Mouse (Mus musculus) kidney, embryonic 15.5 days (tissue): ENCODE data around the gene Ampd2. TPM values are rescaled to one million over a fixed set of nuclear protein-coding genes. Genes with fewer than 3 reads are reported as not detected.

Experiments used
- ATAC-seq: fragments of 200-750 bp; cut with Nextera tagmentation; replicated peaks from 2 replicates; pipeline ENCODE4 v1.8.0; 2017; ENCODE audit warnings: moderate TSS enrichment; ENCODE audit not compliant: low FRiP score
- H3K27ac ChIP-seq: fragments of 300-500 bp; sonication (generic); 2 replicates; pipeline ENCODE4 v1.5.1; 2015; ENCODE audit warnings: mild to moderate bottlenecking, inconsistent platforms
- H3K27me3 ChIP-seq: fragments of 300-500 bp; sonication (generic); 2 replicates; pipeline ENCODE4 v1.6.1; 2015; ENCODE audit warnings: inconsistent platforms
- H3K36me3 ChIP-seq: fragments of 300-500 bp; sonication (generic); 2 replicates; pipeline ENCODE4 v1.6.1; 2015; ENCODE audit warnings: inconsistent platforms
- H3K4me1 ChIP-seq: fragments of 300-500 bp; sonication (generic); 2 replicates; pipeline ENCODE4 v1.6.1; 2015; ENCODE audit warnings: inconsistent platforms
- H3K4me2 ChIP-seq: fragments of 300-500 bp; sonication (generic); 2 replicates; pipeline ENCODE4 v1.6.1; 2015; ENCODE audit warnings: moderate library complexity, mild to moderate bottlenecking, inconsistent platforms
- H3K4me3 ChIP-seq: fragments of 300-500 bp; sonication (generic); replicated peaks from 2 replicates; pipeline ENCODE4 v1.5.1; 2015; ENCODE audit warnings: mild to moderate bottlenecking, inconsistent platforms
- H3K9ac ChIP-seq: fragments of 300-500 bp; sonication (generic); 2 replicates; pipeline ENCODE4 v1.6.1; 2015; ENCODE audit warnings: mild to moderate bottlenecking, inconsistent platforms
- H3K9me3 ChIP-seq: fragments of 300-500 bp; sonication (generic); replicated peaks from 2 replicates; pipeline ENCODE4 v1.6.1; 2016; ENCODE audit warnings: inconsistent platforms
- WGBS: fragments of 180-500 bp; shearing (Covaris S2); methylation state at CpG from one replicate; pipeline ENCODE4 v1.1.7; 2015; ENCODE audit warnings: mixed read lengths; 5-methylcytosine and 5-hydroxymethylcytosine counted together
- polyA plus RNA-seq: library from polyadenylated mRNA; unstranded; fragments of >200 nt; fragmentation: Nextera tagmentation; extraction: Ambion mirVana; gene quantifications from 2 replicates; pipeline ENCODE4 v1.2.1, GENCODE M21; 2015

The Ampd2 gene
- polyA plus RNA-seq, 1 experiment from 2014 or later, result 66.2 TPM

DNA sequence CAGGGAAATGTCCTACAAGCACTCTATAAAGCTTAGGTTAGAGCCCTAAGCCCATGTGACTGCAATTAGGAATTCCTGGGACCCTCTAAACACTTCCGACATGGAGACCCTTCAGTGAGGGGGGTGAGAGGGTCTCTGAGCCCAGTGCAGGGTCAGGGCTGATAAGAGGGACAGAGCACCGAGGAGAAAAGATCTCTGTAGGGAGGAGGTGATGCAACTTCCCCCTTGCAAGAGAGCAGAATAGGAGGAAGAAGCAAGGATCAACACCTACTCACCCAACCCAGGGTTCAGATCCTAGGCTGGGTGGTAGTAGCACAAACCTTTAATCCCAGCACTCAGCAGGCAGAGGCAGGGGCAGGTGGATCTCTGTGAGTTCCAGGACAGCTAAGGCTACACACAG is 3.3 kb downstream of the Ampd2 start:
- no peak overlapping the region for H3K9ac ChIP-seq
- H3K36me3 ChIP-seq, result peaks cover 30% of the 10 kb centered on the region
- peaks cover 56% of the 10 kb centered on the region for H3K4me1 ChIP-seq
- H3K9me3 ChIP-seq, result no peaks in the 10 kb centered on the region
- ATAC-seq, result no peak
- WGBS, result 34% methylated on average over 2 of the region's 2 CpGs
- no peak overlapping the region for H3K4me3 ChIP-seq
- H3K4me2 ChIP-seq, result no peak overlapping the region
- no peaks in the 10 kb centered on the region for H3K27me3 ChIP-seq
- no peak overlapping the region for H3K27ac ChIP-seq

DNA sequence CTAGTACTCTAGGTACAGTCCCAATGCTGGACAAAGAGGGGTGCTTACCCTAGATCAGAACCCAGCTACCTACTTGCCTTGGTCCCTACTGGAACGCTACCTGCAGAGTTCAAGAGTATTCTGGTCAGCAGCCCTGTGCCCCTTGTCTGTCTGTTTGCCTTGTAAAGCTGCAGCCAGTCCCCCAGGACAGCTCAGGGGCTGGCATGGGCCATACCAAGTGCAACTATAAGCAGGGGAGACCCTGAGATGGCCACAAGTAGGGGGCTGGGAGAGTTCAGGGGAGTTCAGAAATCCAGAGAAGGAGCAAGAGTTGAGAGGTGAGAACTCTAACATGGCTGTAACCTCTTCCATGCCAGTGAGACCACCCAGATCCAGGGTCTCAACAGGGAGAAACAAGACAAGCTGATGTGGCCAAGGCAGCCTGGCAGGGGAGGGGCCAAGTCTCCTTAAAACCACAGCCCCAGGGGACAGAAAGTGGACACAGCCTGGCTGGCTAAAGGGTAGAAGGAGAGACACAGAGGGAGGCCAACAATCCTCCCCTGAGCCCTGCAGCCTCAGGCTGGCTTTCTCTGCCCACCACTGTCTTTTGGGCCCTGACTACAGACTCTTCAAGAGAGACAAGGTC is 4.1 kb downstream of the Ampd2 start:
- H3K27ac ChIP-seq, result peak overlapping the region; percentile 41
- peak overlapping the region; percentile 31 for H3K4me2 ChIP-seq

DNA sequence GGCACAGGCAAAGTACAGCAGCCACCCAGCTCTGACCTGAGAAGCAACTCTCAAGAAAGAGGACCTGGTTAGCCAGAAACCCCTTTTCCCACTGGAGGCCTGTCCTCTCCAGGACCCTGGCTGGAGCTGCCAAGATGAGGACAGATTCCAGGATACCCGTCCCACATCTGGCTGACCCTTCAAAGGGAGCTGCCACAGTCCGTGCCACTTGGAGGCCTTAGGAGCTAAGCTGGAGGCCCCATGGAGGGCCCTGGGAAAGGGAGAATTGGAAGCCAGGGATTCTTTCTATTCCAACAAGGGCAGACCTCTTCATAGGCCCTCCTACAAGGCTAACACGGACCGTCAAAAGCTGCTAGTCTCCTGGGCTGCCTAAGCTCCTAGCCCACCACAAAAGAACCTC is 4.8 kb downstream of the Ampd2 start:
- Histone ChIP-seq H3K27ac (0 out of 2 replicates have a peak overlapping the region, but pooled peaks have one; percentile 41), H3K27me3 (no peaks in the 10 kb centered on the region), H3K4me2 (peak overlapping the region; percentile 31), H3K36me3 (peaks cover 45% of the 10 kb centered on the region), H3K9ac (peak overlapping the region; percentile 30; the same call in 1 of the 2 replicates), H3K9me3 (no peaks in the 10 kb centered on the region), H3K4me1 (peaks cover 47% of the 10 kb centered on the region), H3K4me3 (0 out of 2 replicates have a peak overlapping the region, but pooled peaks have one; percentile 8)
- no peak for ATAC-seq
- WGBS, result 55% methylated on average over 4 of the region's 4 CpGs

More for the DNA sequence above, 4.1 kb downstream of the Ampd2 start:
- Histone ChIP-seq H3K9me3 (no peaks in the 10 kb centered on the region), H3K9ac (peak overlapping the region; percentile 30; the same call in 1 of the 2 replicates), H3K4me1 (peaks cover 54% of the 10 kb centered on the region), H3K4me3 (0 out of 2 replicates have a peak overlapping the region, but pooled peaks have one; percentile 8), H3K27me3 (no peaks in the 10 kb centered on the region), H3K36me3 (peaks cover 38% of the 10 kb centered on the region)
- 70% methylated on average over 1 of the region's 1 CpGs for WGBS
- ATAC-seq, result no peak

DNA sequence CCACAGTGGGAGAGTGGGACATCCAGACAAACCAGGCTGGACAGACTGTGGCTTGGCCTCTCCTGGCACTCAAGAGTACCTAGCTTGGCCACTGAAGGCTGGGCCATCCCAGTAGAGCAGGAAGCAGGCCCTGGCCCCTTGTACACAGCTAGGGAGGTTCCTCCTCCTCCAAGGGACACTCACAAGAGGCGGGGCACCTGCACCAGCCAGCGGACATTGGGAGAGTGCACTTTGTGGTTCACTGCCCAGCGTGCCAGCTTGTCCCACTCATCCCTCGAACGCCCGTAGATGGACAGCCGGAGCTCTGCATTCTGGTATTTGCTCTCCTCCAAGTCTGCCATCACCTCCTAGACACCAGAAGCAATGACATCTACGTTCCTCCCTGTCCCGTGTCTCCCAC is 9.6 kb downstream of the Ampd2 start:
- no peak overlapping the region for H3K4me3 ChIP-seq
- no peak overlapping the region for H3K27ac ChIP-seq
- 75% methylated on average over 9 of the region's 9 CpGs for WGBS
- no peaks in the 10 kb centered on the region for H3K27me3 ChIP-seq
- H3K9me3 ChIP-seq, result no peaks in the 10 kb centered on the region
- H3K9ac ChIP-seq, result no peak overlapping the region
- H3K4me2 ChIP-seq, result no peak overlapping the region
- ATAC-seq, result peak; percentile 30; the same call in 1 of the 2 replicates
- peaks cover 81% of the 10 kb centered on the region for H3K36me3 ChIP-seq
- H3K4me1 ChIP-seq, result peaks cover 15% of the 10 kb centered on the region

DNA sequence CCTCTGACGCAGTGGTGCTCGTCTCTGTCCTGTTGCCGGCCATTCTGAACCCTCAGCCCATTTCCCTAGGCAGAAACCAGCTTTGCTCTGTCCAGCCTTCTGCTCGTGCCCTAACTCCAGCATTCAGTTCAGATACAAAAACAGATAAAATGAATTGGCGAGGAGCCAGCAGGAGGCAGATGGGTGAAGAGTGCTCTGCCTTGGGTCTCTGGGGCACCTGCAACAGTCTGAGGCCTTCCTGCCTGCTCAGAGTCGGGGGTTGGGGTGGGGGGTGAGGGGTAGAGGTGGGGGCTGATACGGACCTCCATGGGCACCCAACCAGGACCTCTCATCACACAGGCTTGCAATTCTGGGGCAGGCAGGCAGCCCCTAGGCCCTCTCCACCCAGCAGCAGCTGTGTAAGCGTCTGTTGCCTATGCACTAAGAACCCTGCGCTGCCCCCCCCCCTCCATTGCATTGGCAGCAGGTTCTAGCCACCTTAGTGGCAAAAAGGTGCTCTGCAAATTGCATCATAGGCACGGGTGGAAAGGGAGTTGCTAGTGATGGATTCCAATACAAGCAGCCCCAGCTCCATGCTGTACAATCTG is 13.4 kb downstream of the Ampd2 start:
- no peak for ATAC-seq
- WGBS, result 77% methylated on average over 10 of the region's 10 CpGs
- Histone ChIP-seq H3K27ac (no peak overlapping the region), H3K36me3 (peaks cover 54% of the 10 kb centered on the region), H3K9ac (no peak overlapping the region), H3K4me2 (no peak overlapping the region), H3K27me3 (no peaks in the 10 kb centered on the region), H3K4me3 (no peak overlapping the region), H3K4me1 (peaks cover 13% of the 10 kb centered on the region; the same call in 1 of the 2 replicates), H3K9me3 (no peaks in the 10 kb centered on the region)

DNA sequence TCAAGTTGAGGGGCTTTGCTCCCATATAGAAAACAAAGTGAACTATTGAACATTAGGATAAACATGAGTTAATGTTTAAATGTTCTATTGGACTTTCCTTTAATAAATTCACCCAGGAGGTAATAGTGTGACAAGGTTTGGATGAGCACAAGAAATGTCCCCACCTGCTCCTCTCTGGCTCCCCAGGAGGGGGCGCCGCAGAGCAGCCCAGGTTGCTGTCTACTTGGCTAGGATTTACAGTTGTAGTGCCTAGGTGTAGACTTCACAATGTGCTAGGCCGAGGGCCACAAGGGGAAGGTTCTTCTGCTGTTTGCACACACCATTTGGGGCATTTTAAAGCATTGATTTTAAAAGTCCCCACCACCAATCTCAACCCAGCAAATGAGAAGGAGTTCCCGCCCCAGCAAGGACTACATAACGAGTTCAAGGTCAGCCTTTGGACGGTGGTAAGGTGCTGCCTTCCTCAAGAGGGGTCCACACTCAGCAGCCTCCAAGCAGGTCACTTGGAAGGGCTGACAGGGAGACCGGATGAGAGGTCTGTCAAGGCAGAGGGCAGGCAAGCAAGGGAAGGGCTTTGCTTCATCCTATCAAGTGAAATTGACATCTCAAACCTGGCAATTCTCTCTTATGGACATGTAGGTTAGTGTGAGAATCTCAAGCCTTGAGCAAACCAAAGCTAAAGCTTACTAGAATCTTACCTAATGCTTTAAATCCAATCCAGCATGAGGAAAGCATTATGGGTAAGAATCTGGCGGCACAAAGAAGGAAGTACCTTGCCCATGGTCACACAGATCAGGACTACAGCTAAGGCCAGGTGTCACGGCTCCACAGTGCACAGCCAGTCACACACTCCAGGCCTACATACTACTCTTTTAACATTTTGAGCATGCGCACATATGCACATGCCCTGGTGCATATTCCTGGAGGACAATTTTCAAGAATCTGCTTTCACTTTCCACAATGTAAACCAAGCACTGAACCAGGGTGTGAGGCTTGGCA is 15.9 kb downstream of the Ampd2 start:
- Histone ChIP-seq H3K4me2 (no peak overlapping the region), H3K27ac (no peak overlapping the region), H3K27me3 (no peaks in the 10 kb centered on the region), H3K36me3 (peaks cover 29% of the 10 kb centered on the region), H3K9ac (no peak overlapping the region), H3K9me3 (no peaks in the 10 kb centered on the region), H3K4me3 (no peak overlapping the region), H3K4me1 (peaks cover 17% of the 10 kb centered on the region; the same call in 1 of the 2 replicates)
- WGBS, result 67% methylated on average over 10 of the region's 10 CpGs
- no peak for ATAC-seq

DNA sequence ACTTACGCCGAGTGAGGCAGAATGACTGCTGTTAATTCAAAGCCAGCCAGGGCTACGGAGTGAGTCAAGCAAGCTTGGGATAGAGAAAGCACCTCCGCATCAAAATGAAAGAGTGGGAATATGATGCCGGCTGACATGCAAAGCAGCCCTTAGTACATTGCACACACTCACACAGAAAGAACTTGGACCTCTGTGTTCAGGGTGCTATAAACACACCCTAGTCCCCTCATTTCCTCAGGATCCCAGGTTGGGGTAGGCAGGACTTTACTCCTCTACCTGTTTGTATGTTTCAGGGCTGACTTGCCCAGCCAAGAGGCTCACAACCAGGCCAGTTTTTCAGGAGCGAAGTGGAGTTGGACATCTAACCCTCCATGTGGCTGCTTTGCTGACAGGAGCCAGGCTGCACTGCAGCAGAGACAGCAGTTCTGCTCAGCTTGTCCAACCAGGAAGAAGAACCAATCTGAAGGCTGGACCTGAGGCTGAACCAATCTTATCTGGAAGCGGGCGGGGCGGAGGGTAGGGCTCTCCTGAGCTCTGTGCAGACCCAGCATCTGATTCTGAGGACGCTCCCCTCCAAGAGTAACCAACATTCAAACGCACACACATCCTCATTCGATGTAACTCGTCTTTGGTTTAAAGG is 17.1 kb downstream of the Ampd2 start:
- no peak overlapping the region for H3K4me3 ChIP-seq
- H3K9me3 ChIP-seq, result no peaks in the 10 kb centered on the region
- H3K4me2 ChIP-seq, result no peak overlapping the region
- no peak overlapping the region for H3K9ac ChIP-seq
- 0 out of 2 replicates have a peak, but pooled peaks have one; percentile 30 for ATAC-seq
- H3K36me3 ChIP-seq, result peaks cover 17% of the 10 kb centered on the region
- WGBS, result 57% methylated on average over 13 of the region's 13 CpGs
- peaks cover 17% of the 10 kb centered on the region; the same call in 1 of the 2 replicates for H3K4me1 ChIP-seq
- H3K27ac ChIP-seq, result peak overlapping the region; percentile 14
- H3K27me3 ChIP-seq, result no peaks in the 10 kb centered on the region

DNA sequence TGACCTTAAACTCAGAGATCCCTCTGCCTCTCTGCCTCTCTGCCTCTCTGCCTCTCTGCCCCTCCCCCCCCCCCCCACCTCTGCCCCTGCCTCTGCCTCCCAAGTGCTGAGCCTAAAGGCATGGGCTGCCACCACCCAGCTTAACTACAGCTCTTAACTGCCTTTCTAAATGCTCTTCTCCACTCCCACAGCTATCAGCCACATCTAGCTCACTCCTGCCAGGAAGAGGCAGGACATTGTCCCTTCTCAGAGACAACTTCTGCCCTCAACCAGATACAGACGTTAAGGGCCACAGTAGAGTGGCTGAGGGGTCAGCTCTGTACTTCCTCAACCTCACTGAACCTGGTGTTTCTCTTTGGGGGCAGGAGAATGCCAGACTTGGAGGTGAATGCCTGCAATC is 17.6 kb downstream of the Ampd2 start:
- H3K4me1 ChIP-seq, result peaks cover 17% of the 10 kb centered on the region; the same call in 1 of the 2 replicates
- H3K4me2 ChIP-seq, result no peak overlapping the region
- peaks cover 11% of the 10 kb centered on the region; the same call in 1 of the 2 replicates for H3K36me3 ChIP-seq
- no peak for ATAC-seq
- no peak overlapping the region for H3K4me3 ChIP-seq
- H3K27ac ChIP-seq, result peak overlapping the region; percentile 14
- 0% methylated on average over 1 of the region's 1 CpGs for WGBS
- H3K27me3 ChIP-seq, result no peaks in the 10 kb centered on the region
- no peak overlapping the region for H3K9ac ChIP-seq
- H3K9me3 ChIP-seq, result no peaks in the 10 kb centered on the region

DNA sequence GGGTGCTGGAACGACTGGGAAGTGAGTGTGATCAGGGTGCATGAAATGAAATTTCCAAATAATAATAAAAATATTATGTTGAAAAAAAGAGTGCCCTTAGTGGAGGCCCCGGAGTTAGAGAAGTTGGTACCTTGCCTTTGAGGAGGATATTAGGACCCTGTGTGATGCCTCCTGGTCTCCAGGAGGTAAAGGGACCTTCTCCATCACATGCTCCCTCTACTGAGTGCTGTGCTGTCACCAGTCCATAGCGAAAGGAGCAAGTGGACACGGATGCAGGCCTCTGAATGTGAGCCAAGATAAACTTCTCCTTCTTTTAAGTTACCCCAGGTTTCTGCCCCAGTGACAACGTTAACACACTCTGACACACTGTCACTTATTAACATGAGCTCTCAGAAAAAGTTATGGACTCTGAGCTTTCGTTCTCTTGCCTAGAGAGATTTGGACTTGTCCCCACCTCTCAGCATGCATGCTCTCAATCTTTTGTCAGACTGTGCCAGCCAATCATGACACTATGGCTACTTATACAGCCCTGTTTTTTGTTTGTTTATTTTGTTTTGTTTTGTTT is 19.0 kb downstream of the Ampd2 start:
- WGBS, result 38% methylated on average over 6 of the region's 6 CpGs
- Histone ChIP-seq H3K36me3 (peaks cover 5% of the 10 kb centered on the region; the same call in 1 of the 2 replicates), H3K27me3 (no peaks in the 10 kb centered on the region), H3K4me2 (no peak overlapping the region), H3K9ac (no peak overlapping the region), H3K4me1 (peaks cover 13% of the 10 kb centered on the region; the same call in 1 of the 2 replicates), H3K4me3 (no peak overlapping the region), H3K27ac (no peak overlapping the region; the same call in 1 of the 2 replicates), H3K9me3 (no peaks in the 10 kb centered on the region)
- ATAC-seq, result peak; percentile 55; the same call in 1 of the 2 replicates

DNA sequence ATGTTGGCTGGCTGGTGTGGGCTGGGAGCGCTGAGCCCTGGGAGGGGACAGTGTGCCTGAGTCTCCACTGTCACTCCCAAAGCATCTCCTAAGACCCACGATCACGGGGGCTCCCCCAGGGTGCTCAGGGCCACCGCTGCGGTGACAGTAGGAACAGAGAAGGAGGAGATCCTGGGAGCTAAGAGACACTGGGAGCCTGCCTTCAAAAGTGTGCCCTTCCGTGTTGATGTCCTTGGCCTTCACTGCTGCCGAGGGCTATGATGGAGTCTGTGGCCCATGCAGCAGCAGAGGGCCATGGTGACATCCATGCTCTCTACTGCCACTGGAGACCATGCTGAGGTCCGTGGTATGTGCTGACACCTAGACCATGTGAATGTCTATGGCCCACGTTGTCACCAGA is 20.9 kb downstream of the Ampd2 start:
- Histone ChIP-seq H3K4me1 (peaks cover 13% of the 10 kb centered on the region; the same call in 1 of the 2 replicates), H3K4me2 (no peak overlapping the region)
- 80% methylated on average over 9 of the region's 9 CpGs for WGBS

DNA sequence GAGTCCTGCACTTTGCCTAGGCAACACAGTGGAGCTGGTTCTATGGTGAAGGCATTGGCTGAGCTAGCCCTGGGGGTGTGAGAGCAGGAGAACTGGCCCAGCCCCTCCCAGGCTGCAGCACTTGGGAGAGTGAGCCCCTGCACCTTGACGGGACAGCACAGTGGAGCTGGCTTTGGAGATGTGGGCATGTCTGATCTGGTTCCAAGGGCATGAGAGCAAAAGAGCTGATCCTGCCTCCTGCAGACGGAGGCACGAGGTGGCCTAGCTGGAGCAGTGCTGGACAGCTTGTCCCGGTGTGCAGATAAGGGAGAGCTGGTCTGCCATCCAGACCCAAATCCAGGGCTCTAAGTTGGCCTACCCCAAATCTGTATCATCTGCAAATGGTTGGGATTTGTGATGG is 21.8 kb downstream of the Ampd2 start:
- no peak overlapping the region for H3K4me3 ChIP-seq
- no peaks in the 10 kb centered on the region for H3K9me3 ChIP-seq
- peaks cover 13% of the 10 kb centered on the region; the same call in 1 of the 2 replicates for H3K4me1 ChIP-seq
- no peaks in the 10 kb centered on the region for H3K27me3 ChIP-seq
- H3K27ac ChIP-seq, result no peak overlapping the region
- 81% methylated on average over 4 of the region's 4 CpGs for WGBS
- H3K9ac ChIP-seq, result no peak overlapping the region
- no peak for ATAC-seq
- H3K4me2 ChIP-seq, result no peak overlapping the region
- no peaks in the 10 kb centered on the region for H3K36me3 ChIP-seq

More for the DNA sequence above, 20.9 kb downstream of the Ampd2 start:
- no peaks in the 10 kb centered on the region for H3K9me3 ChIP-seq
- no peak overlapping the region for H3K9ac ChIP-seq
- no peaks in the 10 kb centered on the region for H3K36me3 ChIP-seq
- no peaks in the 10 kb centered on the region for H3K27me3 ChIP-seq
- H3K27ac ChIP-seq, result no peak overlapping the region
- ATAC-seq, result no peak
- H3K4me3 ChIP-seq, result no peak overlapping the region
